Mouse (Mus musculus): Measurements from ENCODE around the gene Krt7.

GRCm38 (mm10) chr15:101414807-101415565 lies 4.1 kb downstream of the Krt7 start:
- TF ChIP-seq ZC3H11A (IDR thresholded peaks at IDR 0.05; ENCODE audit: borderline replicate concordance, low read depth, low read length) (no peak), CHD2 (IDR thresholded peaks at IDR 0.05; ENCODE audit: low read depth, low read length) (no peak), HCFC1 (IDR thresholded peaks at IDR 0.05; ENCODE audit: borderline replicate concordance, insufficient read depth, low read length) (no peak)
